Mouse (Mus musculus) embryo, embryonic 11.5 days (tissue): Measurements from ENCODE around the gene Vmn2r110.

ENCODE experiments used
- DNase-seq: peaks from one replicate; pipeline ENCODE4 v3.0.0-alpha.2; 2012; ENCODE audit warnings: low read depth, low spot score

Vmn2r110 gene

DNA sequence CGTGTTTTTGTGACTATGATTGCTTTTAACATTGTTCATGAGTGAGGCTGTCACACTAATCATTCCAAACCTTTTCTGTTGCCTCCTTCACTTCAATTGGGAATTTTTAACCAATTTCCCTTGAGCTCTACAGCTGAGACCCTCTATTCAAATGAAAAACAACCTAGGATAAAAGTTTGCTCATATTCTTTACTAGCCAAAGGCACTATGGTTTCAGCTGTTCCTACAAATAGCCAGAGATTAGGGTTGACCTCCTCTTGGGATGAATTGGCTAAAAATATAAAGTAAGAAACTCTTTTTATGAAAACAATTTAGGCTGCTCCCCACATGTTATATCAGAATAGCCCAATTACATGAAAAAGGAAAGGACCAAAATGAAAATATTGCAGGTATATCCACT lies at the start of gene Vmn2r110:
Gene Vmn2r110, minus strand, starts transcription at position 101 of the 400 bp plus-strand sequence.
- no peak for DNase-seq

DNA sequence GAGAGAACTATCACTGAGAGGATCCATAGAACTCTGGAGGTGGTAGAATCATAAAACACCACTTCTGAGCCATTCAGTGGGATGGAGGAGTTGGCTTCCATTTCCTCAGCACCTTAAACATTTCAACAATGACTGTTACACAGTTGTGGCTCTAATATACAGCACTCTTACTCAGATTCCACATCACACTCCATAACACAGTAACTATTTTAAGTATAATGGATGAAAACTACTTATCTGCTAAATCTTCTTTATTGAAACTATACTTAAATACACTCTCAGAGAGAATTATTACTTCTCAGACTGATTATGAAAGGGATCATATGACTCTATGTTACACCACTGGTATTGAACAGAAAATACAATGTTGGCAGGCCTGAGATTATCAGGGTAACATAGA lies 28.6 kb upstream of the Vmn2r110 start, which contains the start of gene Fpr-rs3:
Gene Fpr-rs3, minus strand, starts transcription at position 101 of the 400 bp plus-strand sequence.
- no peak for DNase-seq

DNA sequence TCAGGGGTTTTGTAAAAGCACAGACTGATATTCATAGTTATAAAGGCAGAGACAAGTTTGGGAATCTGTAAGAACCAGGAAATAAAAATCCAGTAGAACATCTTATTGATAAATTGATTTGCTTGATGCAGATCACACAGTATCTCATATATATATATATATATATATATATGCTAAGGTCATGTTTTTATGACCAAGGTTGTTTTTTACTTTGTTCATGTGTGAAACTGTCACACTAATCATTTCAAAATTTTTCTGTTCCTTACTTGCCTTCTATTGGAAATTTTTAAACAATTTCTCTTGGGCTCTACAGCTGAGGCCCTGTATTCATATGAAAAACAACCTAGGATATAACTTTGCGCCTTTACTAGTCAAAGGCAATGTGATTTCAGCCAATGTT lies 31.6 kb downstream of the Vmn2r110 start, which contains the start of gene Vmn2r109:
Gene Vmn2r109, minus strand, starts transcription at position 101 of the 400 bp plus-strand sequence.
- DNase-seq: no peak
